Mouse (Mus musculus): Measurements from ENCODE around the gene Cuedc1.
A peak's percentile ranks its signal among the peaks of the same experiment; 100 is the strongest.

Cuedc1 gene

DNA sequence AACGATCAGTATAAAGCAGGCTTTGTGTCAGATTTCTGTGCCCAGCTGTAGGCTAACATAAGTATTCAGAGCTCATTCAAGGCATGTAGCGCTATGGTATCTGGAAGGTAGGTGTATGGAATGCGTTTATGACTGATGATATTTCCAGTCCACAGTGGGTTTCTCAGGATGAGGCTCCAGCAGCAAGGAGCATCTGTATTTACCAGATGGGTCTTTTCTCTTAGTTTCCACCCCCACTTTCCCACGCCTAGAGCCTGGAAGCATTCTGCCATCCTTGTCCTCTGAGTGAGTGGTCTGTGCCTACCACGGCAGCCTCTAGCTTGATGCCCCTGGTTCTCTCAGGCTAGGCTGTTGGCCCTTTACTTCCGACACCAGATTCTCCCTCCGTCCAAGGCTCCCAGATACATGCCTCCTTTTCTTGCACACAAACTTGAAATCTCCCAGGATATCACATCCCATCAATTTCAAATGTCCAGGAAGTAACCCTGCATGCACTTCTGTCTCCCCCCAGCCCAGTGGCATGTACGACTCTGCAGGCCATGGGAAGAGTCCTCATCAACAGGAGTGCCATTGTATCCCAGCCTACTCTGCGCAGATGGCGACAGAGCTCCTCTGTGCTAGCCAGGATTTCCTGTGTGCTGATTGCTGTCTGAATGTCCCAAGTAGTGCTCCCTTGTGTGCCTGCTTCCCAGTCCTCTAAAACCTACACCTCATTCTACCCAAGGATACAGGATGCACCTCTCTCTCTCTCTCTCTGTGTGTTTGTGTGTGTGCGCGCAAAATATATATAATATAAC is 48.6 kb downstream of the Cuedc1 start:
- no peak for DNase-seq (ENCODE audit: low read depth, low spot score)

DNA sequence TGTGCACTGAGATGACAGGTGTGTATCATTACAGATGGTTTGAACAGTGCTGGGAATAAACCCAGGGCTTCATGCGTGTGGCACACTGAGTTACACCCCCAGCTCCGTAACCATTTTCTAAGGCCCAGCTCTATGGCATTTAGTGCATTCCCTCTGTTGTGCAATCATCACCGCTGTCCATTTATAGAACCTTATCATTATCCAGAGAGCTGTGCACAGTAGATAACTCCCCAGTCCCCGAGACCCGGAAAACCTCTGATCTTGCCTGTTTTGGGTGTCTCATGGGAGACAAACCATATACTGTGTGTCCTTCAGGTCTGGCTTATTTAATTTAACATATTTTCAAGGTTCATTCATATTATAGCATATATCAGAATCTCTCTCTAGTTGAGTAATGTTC is 49.5 kb downstream of the Cuedc1 start:
- DNase-seq (ENCODE audit: low read depth, low spot score), result no peak

DNA sequence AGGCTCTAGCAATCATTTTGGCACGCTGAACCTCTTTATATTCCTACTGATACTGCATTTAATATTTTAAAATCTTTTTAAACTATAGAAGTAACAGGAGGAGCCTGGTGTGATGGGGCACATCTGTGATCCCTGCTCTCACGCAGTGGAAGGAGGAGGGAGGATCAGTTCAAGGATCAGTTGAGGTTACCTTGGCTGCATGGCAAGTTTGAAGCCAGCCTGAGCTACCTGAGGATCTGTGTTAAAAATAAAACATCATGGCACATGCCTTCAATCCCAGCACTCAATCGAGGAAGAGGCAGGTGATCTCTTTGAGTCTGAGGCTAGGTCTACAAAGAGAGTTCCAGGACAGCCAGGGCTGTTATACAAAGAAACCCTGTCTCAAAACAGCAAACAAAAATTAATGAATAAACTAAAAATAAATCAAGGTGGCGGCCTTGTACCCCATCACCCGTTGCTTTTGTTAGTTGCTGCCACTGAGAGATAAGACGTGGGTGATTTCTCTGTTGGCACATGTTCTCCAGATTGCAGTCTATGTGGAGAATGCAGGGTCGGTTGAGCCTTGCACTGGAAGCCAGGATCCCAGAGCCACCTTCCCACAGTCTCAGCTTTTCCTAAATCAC is 50.3 kb downstream of the Cuedc1 start:
- DNase-seq (ENCODE audit: low read depth, low spot score), result no peak

DNA sequence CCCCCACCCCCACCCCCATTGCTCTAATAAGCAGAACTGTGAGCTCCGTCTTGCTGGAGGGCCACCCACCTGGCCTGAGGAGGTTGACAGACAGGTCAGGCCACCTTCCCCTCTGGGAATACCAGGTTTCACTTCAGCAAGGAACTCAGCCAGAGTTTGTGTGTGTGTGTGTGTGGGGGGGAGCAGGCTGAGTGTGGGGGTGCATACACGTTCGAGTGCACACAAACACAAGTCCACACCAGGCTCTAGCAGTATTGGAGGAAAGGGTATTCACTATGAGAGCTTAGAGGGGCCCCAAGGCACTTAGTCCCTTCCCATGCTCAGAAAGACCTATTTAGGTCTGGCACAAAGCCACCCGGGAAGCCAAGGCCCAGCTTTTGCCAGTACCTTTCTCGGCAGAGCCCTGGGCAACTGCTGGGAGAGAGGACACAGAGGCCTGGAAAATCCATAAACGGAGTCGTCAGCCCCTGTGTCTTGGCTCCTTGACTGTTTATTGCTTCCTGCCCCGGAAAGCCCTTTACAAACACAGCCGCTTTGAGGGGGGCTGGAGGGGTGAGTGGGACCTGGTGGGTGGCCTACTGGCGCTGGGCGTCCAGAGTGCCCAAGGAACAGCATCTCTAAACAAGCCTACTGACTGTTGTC is 50.9 kb downstream of the Cuedc1 start:
- DNase-seq (ENCODE audit: low read depth, low spot score), result no peak

DNA sequence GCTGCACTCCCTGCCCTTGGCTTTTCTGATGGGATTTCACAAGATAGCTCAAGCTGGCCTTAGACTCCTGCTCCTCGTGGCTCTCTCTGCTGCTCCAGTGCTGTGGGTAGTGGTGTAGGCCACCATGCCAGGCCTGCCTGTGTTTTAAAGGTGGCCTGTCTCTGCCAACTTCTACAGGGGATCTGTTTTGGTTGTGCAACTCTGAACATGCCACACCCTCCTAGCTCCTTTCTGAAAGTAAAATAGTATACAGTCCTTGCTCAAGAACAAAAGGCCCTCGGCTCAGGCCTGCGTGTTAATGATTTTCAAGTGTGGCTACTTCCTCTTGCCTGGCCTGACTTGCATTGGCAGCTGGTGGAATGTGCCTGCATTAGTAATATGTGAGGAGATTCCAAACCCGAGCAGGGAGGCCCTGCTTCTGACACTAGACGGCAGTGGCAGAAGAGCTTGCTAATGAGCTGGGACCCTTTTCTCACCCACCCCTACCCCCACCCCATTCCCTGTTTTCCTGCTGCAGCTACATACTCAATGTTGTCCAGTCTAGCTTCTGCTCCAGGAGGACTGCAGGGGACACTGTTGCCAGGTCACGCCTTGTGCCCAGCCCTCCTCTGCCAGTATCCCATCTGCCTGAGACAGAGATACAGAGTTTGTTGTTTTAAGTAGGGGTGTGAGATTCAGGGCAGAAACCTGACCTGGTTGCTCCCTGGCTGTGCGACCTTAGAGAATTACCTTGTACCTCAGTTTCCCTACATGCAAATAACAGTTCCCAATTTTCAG is 53.7 kb downstream of the Cuedc1 start:
- no peak for DNase-seq (ENCODE audit: low read depth, low spot score)

DNA sequence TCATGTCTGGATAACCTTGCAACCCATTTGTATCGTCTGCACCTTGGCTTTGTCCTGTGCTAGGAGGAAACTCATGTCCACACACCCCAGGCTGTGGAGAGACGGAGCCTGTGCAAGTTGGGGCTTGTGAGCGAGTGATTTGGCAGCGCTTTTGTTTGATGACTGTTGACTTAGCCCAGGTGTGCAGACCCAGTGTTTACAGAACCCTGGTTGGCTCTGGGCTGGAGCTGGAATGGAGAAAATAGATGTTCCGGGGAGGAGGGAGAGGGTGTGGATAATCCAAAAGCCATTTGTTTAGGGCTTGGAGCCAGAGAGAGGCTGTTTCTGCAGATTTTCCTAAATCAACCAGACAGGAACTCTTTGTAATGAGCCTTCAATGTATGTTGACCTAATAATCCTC is 56.0 kb downstream of the Cuedc1 start:
- DNase-seq (ENCODE audit: low read depth, low spot score), result no peak

DNA sequence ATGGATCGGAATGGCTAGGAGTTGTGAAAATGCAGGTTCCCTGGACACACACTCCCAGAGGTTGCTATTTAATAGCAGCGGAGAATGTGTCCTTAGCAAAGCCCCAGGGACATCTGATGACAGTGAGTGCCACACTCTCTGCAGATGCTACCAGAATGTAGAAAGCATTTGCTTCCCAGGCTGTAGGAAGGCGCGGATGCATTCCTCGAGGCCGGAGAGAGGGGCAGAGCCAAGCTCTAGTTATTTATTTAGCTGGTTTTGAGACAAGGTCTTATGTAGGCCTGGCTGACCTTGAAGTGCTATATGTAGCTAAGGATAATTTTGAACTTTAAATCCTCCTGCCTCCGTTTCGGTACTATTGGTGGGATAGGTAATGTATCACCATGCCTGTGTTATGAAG is 56.6 kb downstream of the Cuedc1 start:
- no peak for DNase-seq (ENCODE audit: low read depth, low spot score)

DNA sequence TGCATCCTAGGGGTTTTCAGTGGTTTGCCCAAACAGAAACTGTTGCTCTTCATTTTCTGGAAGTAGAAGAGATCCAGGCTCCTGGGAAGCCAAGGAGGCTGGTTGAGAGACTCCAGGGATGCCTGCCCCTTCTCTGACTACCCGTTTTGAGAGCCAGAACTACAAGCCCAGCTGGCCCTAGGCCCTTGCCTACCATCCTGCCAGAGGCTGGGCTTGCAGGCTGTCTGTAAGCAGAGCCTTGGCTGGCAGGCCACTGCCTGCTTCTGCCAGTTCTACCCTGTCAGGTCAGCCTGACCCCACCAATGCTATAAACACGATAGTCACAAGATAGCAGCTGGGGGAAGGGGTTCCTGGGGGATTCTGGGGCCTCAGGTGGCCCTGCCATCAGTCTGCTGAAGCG is 57.6 kb downstream of the Cuedc1 start:
- DNase-seq (ENCODE audit: low read depth, low spot score), result no peak

DNA sequence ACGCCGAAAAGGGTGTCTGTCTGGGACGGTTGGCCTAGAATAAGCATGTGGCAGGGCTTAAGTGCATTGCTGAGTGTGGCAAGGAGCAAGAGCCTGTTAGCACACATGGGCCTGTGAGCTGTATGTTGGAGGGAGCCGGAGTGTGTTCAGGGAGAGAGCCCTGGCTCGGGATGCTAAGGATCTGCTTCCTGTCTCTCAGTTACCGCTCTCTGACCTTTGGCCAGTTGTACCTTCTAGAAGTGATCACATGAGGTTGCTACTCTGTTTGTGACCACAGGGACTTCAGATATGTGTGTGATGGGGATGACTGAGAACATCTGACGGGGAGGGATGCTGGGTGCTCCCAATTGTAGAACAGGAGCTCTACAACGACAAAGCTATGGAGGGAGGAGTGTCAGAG is 58.1 kb downstream of the Cuedc1 start:
- no peak for DNase-seq (ENCODE audit: low read depth, low spot score)

DNA sequence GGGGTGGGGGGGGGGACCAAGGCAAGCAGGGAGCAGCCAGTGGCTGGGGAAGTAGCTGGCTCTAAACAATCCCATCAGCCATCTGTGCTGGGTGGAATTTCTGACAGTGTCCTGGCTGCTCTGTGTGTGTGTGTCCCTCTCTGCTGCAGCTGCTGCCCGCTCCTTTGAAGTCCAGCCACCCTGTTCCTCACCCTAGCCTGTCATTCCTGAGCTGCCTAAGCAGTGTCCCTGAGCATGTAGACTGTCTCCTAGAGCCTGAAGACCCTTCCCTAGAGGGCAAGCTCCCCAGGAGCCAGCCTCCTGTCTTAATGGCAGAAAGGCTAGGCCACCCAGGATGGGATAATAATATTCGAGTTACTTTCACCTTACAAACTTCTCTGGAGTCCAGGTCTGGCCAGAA is 58.5 kb downstream of the Cuedc1 start:
- no peak for DNase-seq (ENCODE audit: low read depth, low spot score)

DNA sequence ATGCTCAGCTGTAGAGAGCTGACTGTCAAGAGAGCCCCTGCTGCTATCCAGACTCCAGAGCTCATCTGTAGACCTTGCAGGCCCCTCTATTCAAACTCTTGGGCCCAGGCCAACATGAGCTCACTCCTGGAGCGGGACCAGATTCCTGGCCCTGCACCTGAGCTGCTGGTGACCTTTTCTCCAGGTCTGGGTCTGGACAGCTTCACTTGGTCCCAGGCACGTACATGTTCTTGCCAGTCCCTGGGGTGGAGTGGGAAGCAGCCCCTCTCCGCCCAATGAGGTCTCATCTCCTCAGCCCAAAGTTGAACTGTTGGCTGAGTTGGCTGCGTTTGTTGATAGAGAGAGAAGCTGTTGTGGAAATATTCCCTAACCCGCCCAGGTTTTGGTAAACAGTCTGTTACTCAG is 61.0 kb downstream of the Cuedc1 start:
- DNase-seq (ENCODE audit: low read depth, low spot score), result no peak

DNA sequence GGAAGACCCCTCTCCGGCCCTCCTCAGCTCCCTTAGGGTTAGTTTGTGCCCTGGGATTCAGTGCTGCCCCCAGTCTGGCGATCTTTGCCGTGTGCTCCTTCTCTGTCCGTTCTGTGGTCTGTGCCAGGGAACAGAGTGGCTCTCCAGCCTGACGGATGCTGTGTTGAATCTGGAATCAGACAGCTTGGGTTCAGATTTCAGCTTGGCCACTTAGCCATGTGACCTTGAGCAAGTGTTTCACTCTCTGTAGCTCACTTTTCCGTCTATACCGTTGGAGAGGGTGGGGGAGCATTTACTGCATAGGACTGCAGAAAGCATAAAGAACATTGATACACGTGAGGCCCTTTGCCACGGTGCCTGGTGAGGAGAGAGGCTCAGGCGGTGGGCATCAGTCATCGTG is 61.5 kb downstream of the Cuedc1 start:
- DNase-seq (ENCODE audit: low read depth, low spot score), result no peak

DNA sequence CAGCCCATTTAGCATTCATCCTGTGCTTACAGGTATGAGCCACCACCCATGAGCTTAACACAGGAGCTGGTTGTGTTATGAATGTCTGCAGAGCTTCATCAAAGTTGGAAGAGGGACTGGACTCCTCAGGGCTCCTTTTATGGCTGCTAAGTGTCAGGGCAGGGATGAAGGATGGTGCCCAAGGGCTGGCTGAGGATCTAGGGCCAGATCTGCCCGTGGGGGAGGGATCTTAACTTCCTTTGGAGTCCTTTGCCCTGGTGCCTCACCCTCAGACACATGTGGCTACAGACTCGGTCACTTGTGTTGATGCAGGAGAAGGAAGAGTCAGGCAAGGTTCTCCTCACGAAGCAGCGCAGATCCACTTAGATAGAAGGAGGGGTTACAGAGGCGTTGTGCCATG is 62.5 kb downstream of the Cuedc1 start:
- DNase-seq (ENCODE audit: low read depth, low spot score), result no peak

DNA sequence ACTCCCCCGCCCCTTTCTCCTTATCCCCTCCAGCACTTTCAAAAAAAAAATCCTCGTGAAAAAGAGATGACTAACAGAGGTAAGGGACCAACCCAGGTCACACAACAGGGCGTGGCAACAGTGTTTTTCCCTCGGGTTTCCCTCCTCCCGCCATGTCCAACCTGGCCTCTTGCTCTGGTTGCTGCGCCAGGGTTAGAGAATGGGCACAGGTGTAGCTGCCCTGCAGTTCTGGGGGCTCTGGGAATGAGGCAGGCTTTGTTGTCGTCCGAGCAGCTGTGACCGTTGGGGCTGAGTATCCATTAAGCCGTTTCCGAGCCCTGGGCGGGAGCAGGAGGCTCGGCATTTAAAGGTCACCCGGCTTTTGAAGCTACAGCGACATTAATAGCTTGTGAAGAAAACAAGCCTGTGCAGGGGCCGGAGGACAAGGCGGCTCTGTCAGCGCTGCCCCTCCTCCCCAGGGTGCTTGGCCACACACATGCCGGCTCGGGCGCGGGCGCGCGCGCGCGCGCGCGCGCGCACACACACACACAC is 63.3 kb downstream of the Cuedc1 start:
- peak; percentile 55 for DNase-seq (ENCODE audit: low read depth, low spot score)

DNA sequence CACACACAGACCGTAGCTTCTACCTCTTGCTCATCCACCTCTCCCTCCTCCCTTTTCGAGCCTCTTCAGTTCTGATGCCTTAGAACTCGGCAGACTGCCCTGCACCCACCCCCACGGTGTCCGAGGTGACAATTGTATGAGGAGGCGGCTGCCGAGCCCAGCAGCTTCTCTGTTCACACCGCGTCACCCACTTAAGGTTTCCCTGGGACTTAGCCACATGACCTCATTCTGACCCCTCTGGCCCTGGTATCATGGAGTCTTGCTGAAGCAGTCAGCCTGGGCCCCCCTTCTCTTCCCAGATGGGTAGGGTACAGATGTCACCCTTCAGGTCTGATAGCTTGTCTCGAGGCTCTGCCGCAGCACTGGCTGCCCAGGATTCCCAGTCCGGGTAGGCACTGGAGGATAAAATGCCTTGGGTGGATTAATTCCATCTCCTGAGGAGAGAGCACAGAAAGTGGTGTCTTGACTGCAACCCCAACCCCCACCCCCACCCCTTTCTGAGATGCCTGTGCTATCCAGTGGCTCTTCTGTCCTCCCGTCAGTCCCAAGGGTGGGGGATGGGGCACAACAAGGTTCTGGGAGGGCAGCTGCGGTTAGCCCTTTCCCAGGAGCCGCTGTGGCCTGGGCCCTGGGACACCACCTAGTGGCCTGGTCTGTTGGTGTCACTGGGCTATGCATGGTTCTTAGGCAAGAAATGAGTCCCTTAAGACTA is 63.9 kb downstream of the Cuedc1 start:
- DNase-seq (ENCODE audit: low read depth, low spot score), result peak; percentile 90

DNA sequence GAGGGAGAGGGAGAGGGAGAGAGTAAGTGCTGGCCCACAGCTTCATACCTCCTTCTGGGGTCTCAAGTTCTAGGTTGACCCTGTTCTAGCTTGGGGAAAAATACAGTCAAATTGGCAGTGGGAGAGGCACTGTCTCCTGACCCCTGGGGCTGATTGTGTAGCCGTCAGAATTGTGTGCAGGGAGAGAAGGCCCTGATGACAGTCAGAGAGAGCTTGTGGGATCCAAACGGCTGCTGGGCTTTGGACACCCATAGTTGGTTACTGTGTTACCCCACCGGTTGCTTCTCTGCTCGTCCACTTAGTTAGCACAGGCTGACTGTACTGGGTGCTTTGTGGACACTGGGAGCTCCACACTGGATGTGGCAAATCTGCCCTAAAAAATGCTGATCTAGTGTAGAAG is 64.9 kb downstream of the Cuedc1 start:
- DNase-seq (ENCODE audit: low read depth, low spot score), result no peak

DNA sequence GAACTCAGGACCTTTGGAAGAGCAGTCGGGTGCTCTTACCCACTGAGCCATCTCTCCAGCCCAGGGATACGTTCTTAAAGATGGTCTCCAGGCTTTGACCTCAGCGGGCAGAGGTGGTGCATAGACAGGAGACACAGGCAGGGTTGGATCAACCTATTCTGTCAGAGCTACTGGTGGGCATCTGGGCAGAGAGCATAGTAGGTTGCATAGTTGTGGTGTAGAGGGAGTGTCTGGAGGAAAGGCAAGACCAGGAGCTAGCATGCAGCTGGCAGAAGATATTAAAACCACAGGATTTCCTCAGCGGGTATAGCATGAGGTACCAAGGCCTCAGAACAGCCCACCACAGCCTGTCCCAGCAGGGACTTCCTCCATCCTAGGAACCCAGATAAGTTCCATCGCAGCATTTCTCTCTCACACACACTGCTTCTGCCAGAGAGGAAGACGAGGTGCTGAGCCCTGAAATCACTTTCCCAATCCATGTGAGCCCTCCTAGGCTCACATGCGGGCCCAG is 66.4 kb downstream of the Cuedc1 start:
- DNase-seq (ENCODE audit: low read depth, low spot score), result no peak

DNA sequence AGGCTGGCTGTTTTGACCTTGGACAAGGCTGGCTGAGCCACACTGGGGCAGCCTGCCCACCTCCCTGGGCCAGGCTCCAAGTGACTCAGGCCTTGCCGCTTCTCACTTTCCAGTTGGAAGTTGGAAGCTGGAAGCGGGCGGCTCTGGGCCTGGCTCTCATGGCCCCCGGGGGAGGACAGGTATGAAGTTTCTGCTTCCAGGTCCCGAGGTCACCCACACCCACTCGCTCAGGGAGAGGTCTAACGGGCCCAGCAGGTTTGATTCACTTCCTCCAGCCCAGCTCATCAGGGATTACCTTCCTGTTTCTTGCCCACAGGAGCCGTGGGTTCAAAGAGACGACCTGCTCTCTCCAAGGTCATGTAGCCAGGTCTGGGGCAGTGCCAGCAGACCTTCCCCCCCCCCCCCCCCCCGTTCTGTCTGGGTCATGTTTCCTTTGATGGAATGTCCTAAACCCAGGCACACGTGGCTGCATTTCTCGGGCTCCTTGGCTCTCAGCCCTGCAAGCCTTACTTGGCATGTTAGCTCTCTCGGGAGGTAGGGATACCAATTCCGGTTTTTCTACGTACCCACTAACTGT is 67.0 kb downstream of the Cuedc1 start:
- DNase-seq (ENCODE audit: low read depth, low spot score), result no peak

DNA sequence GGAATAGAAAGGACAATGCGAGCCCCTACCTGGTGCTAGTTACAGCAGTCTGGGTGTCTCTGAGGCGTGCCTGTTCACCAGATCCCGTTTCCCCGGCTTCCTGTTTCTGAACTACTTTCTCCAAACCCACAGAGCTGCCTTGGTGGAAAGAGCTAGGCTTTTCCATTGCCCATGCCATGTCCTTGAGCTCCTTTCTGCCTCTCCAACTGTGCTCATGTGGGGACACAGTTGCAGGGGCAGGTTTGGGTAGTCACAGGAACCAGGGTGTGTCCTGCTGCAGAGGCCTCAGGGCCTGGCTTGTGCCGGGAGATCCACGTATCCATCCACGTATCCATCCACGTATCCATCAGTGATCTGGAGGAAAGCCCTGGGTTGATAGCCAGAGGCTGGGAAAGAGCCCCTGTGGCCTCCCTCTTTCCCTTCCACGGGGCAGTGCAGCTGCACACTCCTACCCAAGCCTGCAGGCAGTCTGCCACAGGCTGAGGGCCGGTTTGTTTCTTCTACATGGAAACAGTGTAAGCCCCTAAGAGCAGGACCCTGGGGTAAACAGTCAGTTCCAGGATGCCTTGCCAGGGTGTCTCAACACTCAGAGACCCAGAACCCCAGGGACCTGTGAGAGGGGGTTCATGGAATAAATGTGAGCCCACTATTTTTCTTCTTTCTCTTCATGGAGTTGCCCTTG is 68.0 kb downstream of the Cuedc1 start:
- DNase-seq (ENCODE audit: low read depth, low spot score), result no peak

DNA sequence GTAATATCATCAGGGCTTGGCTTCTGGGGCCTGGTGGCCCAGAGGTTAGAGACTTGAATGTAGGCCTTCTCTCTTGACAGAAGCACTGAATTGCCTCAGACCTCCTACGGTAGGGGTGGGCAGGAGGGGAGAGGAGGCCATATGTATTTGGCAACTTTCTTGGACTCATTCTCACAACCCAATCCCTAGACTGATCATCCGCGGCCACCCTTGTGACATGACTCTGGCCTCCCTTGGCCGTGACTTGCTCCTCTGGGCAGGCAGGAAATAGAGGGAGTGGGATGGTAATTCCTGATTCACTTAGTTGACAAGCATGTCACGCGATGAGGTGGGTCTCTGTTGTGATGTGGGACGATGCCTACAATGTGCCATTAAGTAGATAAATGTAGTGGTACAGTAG is 68.6 kb downstream of the Cuedc1 start:
- DNase-seq (ENCODE audit: low read depth, low spot score), result no peak

All from ES-CJ7 (cell line).